Mouse (Mus musculus): Measurements from ENCODE around the gene Ngb. TPM values are rescaled to one million over a fixed set of nuclear protein-coding genes. Genes with fewer than 3 reads are reported as not detected.
A peak's percentile ranks its signal among the peaks of the same experiment; 100 is the strongest.

Gene Ngb
- polyA plus RNA-seq (2016; fragmentation: Nextera tagmentation; extraction: Ambion mirVana): 0.33 and 0.43 TPM in 2 replicates

GRCm38 (mm10) chr12:87102165-87102631, at the start of gene Ngb:
Gene Ngb (minus strand): TSS chr12:87102539.
- Histone ChIP-seq H3K4me2 (replicated peaks) (peak within 1 kb of the TSS; percentile 55), H3K4me3 (peak within 1 kb of the TSS; percentile 31), H3K36me3 (no peaks in the 10 kb centered on the region), H3K9me3 (replicated peaks) (no peaks in the 10 kb centered on the region), H3K9ac (peak within 1 kb of the TSS; percentile 28; the same call in 1 of the 2 replicates), H3K27ac (no peak within 1 kb of the TSS), H3K4me1 (peaks cover 10% of the 10 kb centered on the region), H3K27me3 (peaks cover 46% of the 10 kb centered on the region)
- ATAC-seq (ENCODE audit: low FRiP score): peak; percentile 50
- 3% methylated on average over 32 of the region's 32 CpGs for WGBS

GRCm38 (mm10) chr12:87149471-87149870, 47.1 kb upstream of the Ngb start:
- no peak for ATAC-seq (ENCODE audit: low FRiP score)
- Histone ChIP-seq H3K36me3 (peaks cover 8% of the 10 kb centered on the region; the same call in 1 of the 2 replicates), H3K4me3 (no peak overlapping the region), H3K9me3 (replicated peaks) (0 out of 2 replicates have a peak, but pooled peaks cover 8% of the 10 kb centered on the region), H3K9ac (no peak overlapping the region), H3K27ac (no peak overlapping the region), H3K4me2 (replicated peaks) (no peak overlapping the region), H3K4me1 (peaks cover 14% of the 10 kb centered on the region), H3K27me3 (no peaks in the 10 kb centered on the region)
- 96% methylated on average over 5 of the region's 5 CpGs for WGBS

DNA sequence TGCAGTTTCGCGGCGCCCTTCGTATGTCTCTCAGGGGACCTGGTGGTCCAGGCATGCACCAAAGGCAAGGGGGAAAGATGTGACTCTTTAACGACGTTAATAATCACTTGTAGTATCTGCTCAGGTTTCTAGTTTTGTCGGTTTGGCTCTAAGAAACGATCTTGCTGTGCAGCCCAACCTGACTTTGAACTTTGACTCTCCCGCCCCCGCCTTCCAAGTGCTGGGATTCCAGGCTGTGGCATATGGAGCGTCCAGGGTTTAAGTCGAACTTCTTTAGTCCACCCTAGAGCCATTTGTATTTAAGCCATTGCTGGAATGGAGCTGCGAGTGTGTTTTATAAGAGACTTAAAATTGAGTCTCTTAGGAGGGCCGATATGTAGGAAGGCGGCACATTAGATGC, 45.8 kb upstream of the Ngb start:
- Histone ChIP-seq H3K4me2 (replicated peaks) (peak overlapping the region; percentile 67), H3K9me3 (replicated peaks) (0 out of 2 replicates have a peak, but pooled peaks cover 8% of the 10 kb centered on the region), H3K27ac (peak overlapping the region; percentile 97), H3K4me1 (peaks cover 14% of the 10 kb centered on the region), H3K36me3 (peaks cover 8% of the 10 kb centered on the region; the same call in 1 of the 2 replicates), H3K4me3 (peak overlapping the region; percentile 87), H3K9ac (peak overlapping the region; percentile 76), H3K27me3 (no peaks in the 10 kb centered on the region)
- no peak for ATAC-seq (ENCODE audit: low FRiP score)
- WGBS: 16% methylated on average over 15 of the region's 15 CpGs

DNA sequence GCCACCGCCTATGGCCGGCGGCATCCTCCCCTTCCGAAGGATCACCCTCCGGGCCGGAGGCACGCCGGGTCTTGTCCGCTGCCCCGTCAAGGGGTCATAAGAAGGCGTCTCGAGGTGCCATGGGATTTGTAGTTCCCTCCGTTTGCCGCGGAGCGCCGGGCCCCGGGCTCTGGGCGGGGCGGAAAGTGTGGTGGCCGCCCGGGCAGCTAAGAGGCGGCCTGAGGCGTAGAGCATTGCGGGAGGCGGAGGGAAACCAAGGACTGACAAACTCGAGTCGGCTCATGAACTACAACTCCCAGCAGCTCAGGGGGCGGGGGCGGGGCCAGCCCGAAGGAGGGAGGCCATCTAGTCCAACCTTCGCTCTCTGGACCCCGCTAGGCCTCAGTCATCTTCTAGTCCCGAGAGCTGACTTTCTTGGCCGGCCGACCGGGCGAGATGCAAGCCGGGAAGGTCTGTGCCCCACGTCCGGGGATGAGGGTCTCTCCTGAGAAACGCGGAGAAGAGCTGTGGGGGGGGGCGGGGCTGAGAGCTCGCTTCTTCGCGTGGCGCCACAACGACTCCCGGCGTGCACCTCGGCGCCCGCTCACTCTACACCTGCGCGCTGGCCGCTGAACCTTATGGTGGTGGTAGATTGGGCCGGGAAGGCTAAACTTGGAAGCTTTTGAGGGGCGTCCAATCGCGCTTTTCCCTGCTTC, 45.2 kb upstream of the Ngb start, which contains the start of gene Pomt2:
Gene Pomt2 (minus strand): TSS at position 574 of the 695 bp plus-strand sequence.
- Histone ChIP-seq H3K4me1 (peaks cover 14% of the 10 kb centered on the region), H3K4me2 (replicated peaks) (peak within 1 kb of the TSS; percentile 67), H3K4me3 (peak within 1 kb of the TSS; percentile 87), H3K27me3 (no peaks in the 10 kb centered on the region), H3K27ac (peak within 1 kb of the TSS; percentile 97), H3K36me3 (peaks cover 8% of the 10 kb centered on the region; the same call in 1 of the 2 replicates), H3K9ac (peak within 1 kb of the TSS; percentile 76), H3K9me3 (replicated peaks) (0 out of 2 replicates have a peak, but pooled peaks cover 3% of the 10 kb centered on the region)
- peak; percentile 97 for ATAC-seq (ENCODE audit: low FRiP score)
- under 1% methylated on average over 61 of the region's 61 CpGs for WGBS

- Histone ChIP-seq H3K27ac (peak within 1 kb of the TSS; percentile 97), H3K9me3 (replicated peaks) (no peaks in the 10 kb centered on the region), H3K4me3 (peak within 1 kb of the TSS; percentile 87), H3K4me1 (peaks cover 14% of the 10 kb centered on the region), H3K36me3 (peaks cover 8% of the 10 kb centered on the region; the same call in 1 of the 2 replicates), H3K27me3 (no peaks in the 10 kb centered on the region), H3K4me2 (replicated peaks) (peak within 1 kb of the TSS; percentile 67), H3K9ac (peak within 1 kb of the TSS; percentile 76)
- 0% methylated on average over 27 of the region's 27 CpGs for WGBS
- ATAC-seq (ENCODE audit: low FRiP score): peak; percentile 91
These were observed 44.6 kb upstream of the Ngb start, which contains the start of gene Gstz1 for GRCm38 (mm10) chr12:87146966-87147365. Gene Gstz1 (plus strand): TSS chr12:87147165.

GRCm38 (mm10) chr12:87142156-87142555, 39.8 kb upstream of the Ngb start:
- H3K27me3 ChIP-seq: no peaks in the 10 kb centered on the region
- peaks cover 14% of the 10 kb centered on the region for H3K4me1 ChIP-seq
- H3K4me2 ChIP-seq (replicated peaks): no peak overlapping the region
- no peaks in the 10 kb centered on the region for H3K9me3 ChIP-seq (replicated peaks)
- H3K36me3 ChIP-seq: no peaks in the 10 kb centered on the region
- no peak overlapping the region for H3K9ac ChIP-seq
- H3K4me3 ChIP-seq: no peak overlapping the region
- H3K27ac ChIP-seq: no peak overlapping the region
- ATAC-seq (ENCODE audit: low FRiP score): no peak
- 79% methylated on average over 2 of the region's 2 CpGs for WGBS

- Histone ChIP-seq H3K4me3 (no peak overlapping the region), H3K27ac (peak overlapping the region; percentile 64), H3K4me1 (peaks cover 7% of the 10 kb centered on the region), H3K36me3 (peaks cover 8% of the 10 kb centered on the region; the same call in 1 of the 2 replicates), H3K4me2 (replicated peaks) (no peak overlapping the region), H3K9me3 (replicated peaks) (no peaks in the 10 kb centered on the region), H3K9ac (no peak overlapping the region), H3K27me3 (no peaks in the 10 kb centered on the region)
- 50% methylated on average over 2 of the region's 2 CpGs for WGBS
- ATAC-seq (ENCODE audit: low FRiP score): 0 out of 2 replicates have a peak, but pooled peaks have one; percentile 11
These were observed 36.4 kb upstream of the Ngb start for GRCm38 (mm10) chr12:87138768-87139167.

GRCm38 (mm10) chr12:87138342-87138701, 36.0 kb upstream of the Ngb start:
- Histone ChIP-seq H3K9ac (no peak overlapping the region), H3K4me1 (peaks cover 7% of the 10 kb centered on the region), H3K4me2 (replicated peaks) (no peak overlapping the region), H3K27me3 (no peaks in the 10 kb centered on the region), H3K4me3 (no peak overlapping the region), H3K36me3 (peaks cover 11% of the 10 kb centered on the region; the same call in 1 of the 2 replicates), H3K9me3 (replicated peaks) (no peaks in the 10 kb centered on the region), H3K27ac (peak overlapping the region; percentile 79)
- 46% methylated on average over 2 of the region's 2 CpGs for WGBS
- ATAC-seq (ENCODE audit: low FRiP score): peak; percentile 76

DNA sequence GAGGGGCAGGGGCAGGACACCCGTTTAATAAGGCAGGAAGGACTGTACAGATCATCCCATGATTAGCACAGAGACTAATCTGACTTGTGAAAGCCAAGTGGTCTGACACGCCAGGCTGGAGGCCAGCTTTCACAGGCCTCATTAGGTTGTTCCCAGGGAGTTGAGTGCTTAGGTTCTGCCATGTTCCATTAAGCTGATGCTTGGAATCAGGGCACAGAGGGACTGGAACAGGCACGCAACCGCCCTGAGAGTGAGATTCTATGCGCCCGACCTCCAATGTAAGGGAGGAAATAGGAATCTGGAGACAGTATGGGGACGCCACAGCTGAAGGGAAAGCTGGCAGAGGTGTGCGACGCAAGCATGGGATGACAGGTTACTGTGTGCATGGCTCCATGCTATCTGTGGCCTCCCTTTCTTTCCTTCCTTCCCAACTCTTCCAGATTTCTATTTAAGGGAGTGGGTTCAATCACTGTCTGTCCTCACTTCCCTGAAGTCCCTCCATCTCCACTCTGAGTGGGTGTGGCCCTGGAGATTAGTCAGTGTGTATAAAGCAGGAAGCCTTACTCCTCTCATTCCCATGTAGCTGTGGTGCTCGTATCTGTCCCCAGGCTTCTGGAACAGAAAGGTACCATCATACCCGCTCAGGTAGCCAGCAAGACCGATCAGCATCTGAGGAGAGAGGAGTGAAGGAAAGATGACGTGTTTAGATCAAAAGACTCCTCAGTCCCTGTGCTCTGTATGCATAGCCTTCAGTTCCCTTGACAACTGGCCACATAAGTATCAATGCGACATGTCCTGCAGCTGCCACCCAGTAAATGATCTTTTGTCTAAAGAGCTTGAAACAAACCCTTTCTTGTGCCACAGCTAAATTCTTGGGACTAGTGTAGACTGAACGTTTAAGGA, 35.4 kb upstream of the Ngb start:
- H3K4me1 ChIP-seq: peaks cover 7% of the 10 kb centered on the region
- H3K9ac ChIP-seq: no peak overlapping the region
- no peaks in the 10 kb centered on the region for H3K27me3 ChIP-seq
- H3K4me3 ChIP-seq: no peak overlapping the region
- H3K9me3 ChIP-seq (replicated peaks): no peaks in the 10 kb centered on the region
- ATAC-seq (ENCODE audit: low FRiP score): peak; percentile 87
- peak overlapping the region; percentile 79 for H3K27ac ChIP-seq
- no peak overlapping the region for H3K4me2 ChIP-seq (replicated peaks)
- peaks cover 12% of the 10 kb centered on the region; the same call in 1 of the 2 replicates for H3K36me3 ChIP-seq
- WGBS: 57% methylated on average over 15 of the region's 15 CpGs

GRCm38 (mm10) chr12:87132784-87133183, 30.4 kb upstream of the Ngb start:
- Histone ChIP-seq H3K9ac (no peak overlapping the region), H3K4me2 (replicated peaks) (no peak overlapping the region), H3K4me1 (peaks cover 1% of the 10 kb centered on the region), H3K4me3 (no peak overlapping the region), H3K9me3 (replicated peaks) (no peaks in the 10 kb centered on the region), H3K36me3 (peaks cover 34% of the 10 kb centered on the region; the same call in 1 of the 2 replicates), H3K27me3 (no peaks in the 10 kb centered on the region), H3K27ac (no peak overlapping the region)
- 93% methylated on average over 9 of the region's 9 CpGs for WGBS
- no peak for ATAC-seq (ENCODE audit: low FRiP score)

- Histone ChIP-seq H3K27me3 (no peaks in the 10 kb centered on the region), H3K36me3 (peaks cover 39% of the 10 kb centered on the region; the same call in 1 of the 2 replicates), H3K4me3 (no peak overlapping the region), H3K4me2 (replicated peaks) (no peak overlapping the region), H3K9me3 (replicated peaks) (no peaks in the 10 kb centered on the region), H3K4me1 (no peaks in the 10 kb centered on the region), H3K27ac (no peak overlapping the region), H3K9ac (no peak overlapping the region)
- 90% methylated on average over 6 of the region's 6 CpGs for WGBS
- no peak for ATAC-seq (ENCODE audit: low FRiP score)
These were observed 29.9 kb upstream of the Ngb start for GRCm38 (mm10) chr12:87132210-87132609.

DNA sequence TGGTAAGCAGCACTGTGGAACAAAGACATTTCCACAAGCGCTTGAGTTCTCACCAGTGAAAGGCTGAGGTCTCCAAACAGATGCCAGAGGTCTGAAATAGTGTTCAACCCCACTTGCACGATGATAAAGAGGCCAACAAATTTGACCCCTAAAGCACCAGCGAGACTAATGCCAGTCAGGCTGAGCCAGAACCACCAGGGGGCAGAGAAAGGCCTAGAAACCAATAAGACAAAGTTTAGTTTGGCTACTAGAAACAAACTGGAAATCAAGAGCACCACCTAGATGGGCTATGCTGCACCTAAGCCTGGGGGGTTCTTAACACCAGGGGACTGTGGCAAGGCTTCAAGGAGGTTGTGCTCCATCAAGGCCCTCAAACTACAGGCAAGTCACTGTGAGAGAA, 29.3 kb upstream of the Ngb start:
- Histone ChIP-seq H3K4me1 (no peaks in the 10 kb centered on the region), H3K27me3 (no peaks in the 10 kb centered on the region), H3K27ac (no peak overlapping the region), H3K4me2 (replicated peaks) (no peak overlapping the region), H3K9me3 (replicated peaks) (no peaks in the 10 kb centered on the region), H3K4me3 (no peak overlapping the region), H3K36me3 (peaks cover 43% of the 10 kb centered on the region; the same call in 1 of the 2 replicates), H3K9ac (no peak overlapping the region)
- WGBS: 73% methylated on average over 3 of the region's 3 CpGs
- ATAC-seq (ENCODE audit: low FRiP score): no peak

Measured in hindbrain, embryonic 12.5 days (tissue).